In genomic region chr7:92777108-92777973, GRCm38 (mm10) we compare ENCODE assay signal across 8 mouse cellular contexts. TPM values are rescaled to one million over a fixed set of nuclear protein-coding genes. Genes with fewer than 3 reads are reported as not detected.
DNase-seq lines count a peak whose midpoint lies in the region; ATAC-seq and TF ChIP-seq lines count a peak whose summit lies in the region.

No protein-coding gene starts in this region.

- no peaks in the 10 kb centered on the region for H3K9me3 ChIP-seq in hindbrain, embryonic 15.5 days

- no peak for TF ChIP-seq CTCF in cortical plate, adult 2 months (IDR thresholded peaks at IDR 0.05; ENCODE audit: extremely low read depth, insufficient read depth, low read length)
- TF ChIP-seq CTCF in gastrocnemius, adult 2 months (IDR thresholded peaks at IDR 0.05): no peak

- intact Hi-C loops in gastrocnemius, adult 2 months (cut with DNase I): no loop called here

- TF ChIP-seq POLR2A in cortical plate, adult 2 months (IDR thresholded peaks at IDR 0.05; ENCODE audit: extremely low read depth, insufficient read depth, low read length): no peak

- no peak overlapping the region for H3K9ac ChIP-seq in hindbrain, embryonic 15.5 days

- 28% methylated on average over 17 of the region's 17 CpGs for WGBS in hindbrain, embryonic 15.5 days

- peak; percentile 40 for DNase-seq in adrenal gland, postnatal 14 days
- peak; percentile 75 for DNase-seq in gastrocnemius, adult 2 months
- peak; percentile 58 to 60 for DNase-seq in layer of hippocampus, postnatal 36 days
- peak; percentile 54 for DNase-seq in lung, postnatal 36 days
- DNase-seq in right cerebral cortex, postnatal 4 days: peak; percentile 31
- DNase-seq in T-cell, adult 2 months (ENCODE audit: low spot score): no peak

- H3K27ac ChIP-seq in cortical plate, adult 2 months (ENCODE audit: insufficient read depth, low read length): peak overlapping the region; percentile 23
- H3K27ac ChIP-seq in gastrocnemius, adult 2 months: peak overlapping the region; percentile 82
- peak overlapping the region; percentile 81 for H3K27ac ChIP-seq in hindbrain, embryonic 15.5 days (replicated peaks)

- peak overlapping the region; percentile 30 for H3K4me3 ChIP-seq in cortical plate, adult 2 months (ENCODE audit: insufficient read depth, low read length)
- peak overlapping the region; percentile 61 for H3K4me3 ChIP-seq in gastrocnemius, adult 2 months
- peak overlapping the region; percentile 20 for H3K4me3 ChIP-seq in hindbrain, embryonic 15.5 days

- H3K4me1 ChIP-seq in cortical plate, adult 2 months (ENCODE audit: control insufficient read depth, insufficient read depth, low read length): peaks cover 8% of the 10 kb centered on the region
- H3K4me1 ChIP-seq in hindbrain, embryonic 15.5 days (replicated peaks): peaks cover 28% of the 10 kb centered on the region

- peak; percentile 71 for ATAC-seq in hindbrain, embryonic 15.5 days (ENCODE audit: low FRiP score, low read depth)

- no peaks in the 10 kb centered on the region for H3K36me3 ChIP-seq in hindbrain, embryonic 15.5 days

- H3K27me3 ChIP-seq in hindbrain, embryonic 15.5 days: no peaks in the 10 kb centered on the region

- H3K4me2 ChIP-seq in hindbrain, embryonic 15.5 days: peak overlapping the region; percentile 44

RNA-seq across cellular contexts. Expression of gene Rab30, which starts 35.9 kb away (rescaled TPM):
- 6.4 and 6.8 TPM in 2 replicates for total RNA-seq in adrenal gland, postnatal 14 days (2021)
- 15.3 and 15.4 TPM in 2 replicates for polyA plus RNA-seq in cortical plate, adult 2 months (2012; rRNA removed)
- 1 to 10 TPM; 6.5 to 7.7 TPM for total RNA-seq in gastrocnemius, adult 2 months (2021)
- polyA plus RNA-seq in hindbrain, embryonic 15.5 days (2015; fragmentation: Nextera tagmentation; extraction: Ambion mirVana): 18.6 and 21.1 TPM in 2 replicates
- total RNA-seq in layer of hippocampus, postnatal 36 days (2021): 10 to 100 TPM; 48.7 to 49.2 TPM

Comparison
In these comparisons a context has a peak if more than half of its experiments do, and no peak if none do; other contexts are left out.
1. H3K27ac ChIP-seq: peak in every context shown above with its lines; median percentile 82 in gastrocnemius, adult 2 months; 81 in hindbrain, embryonic 15.5 days; 23 in cortical plate, adult 2 months.